Mouse (Mus musculus) bone marrow, adult 2 months (tissue): ENCODE results near the gene Tasp1.

Source experiments
- CTCF ChIP-seq: fragments of 200-500 bp; IDR thresholded peaks from 2 replicates; pipeline ENCODE4 v1.5.1; 2011; ENCODE audit warnings: low read length, control low read depth; ENCODE audit not compliant: control insufficient read depth, insufficient read depth
- POLR2A ChIP-seq: fragments of 200-500 bp; IDR thresholded peaks from 2 replicates; pipeline ENCODE4 v1.6.1; 2011; ENCODE audit warnings: low read depth, mild to moderate bottlenecking, control low read depth, low read length, borderline replicate concordance; ENCODE audit not compliant: control insufficient read depth

DNA sequence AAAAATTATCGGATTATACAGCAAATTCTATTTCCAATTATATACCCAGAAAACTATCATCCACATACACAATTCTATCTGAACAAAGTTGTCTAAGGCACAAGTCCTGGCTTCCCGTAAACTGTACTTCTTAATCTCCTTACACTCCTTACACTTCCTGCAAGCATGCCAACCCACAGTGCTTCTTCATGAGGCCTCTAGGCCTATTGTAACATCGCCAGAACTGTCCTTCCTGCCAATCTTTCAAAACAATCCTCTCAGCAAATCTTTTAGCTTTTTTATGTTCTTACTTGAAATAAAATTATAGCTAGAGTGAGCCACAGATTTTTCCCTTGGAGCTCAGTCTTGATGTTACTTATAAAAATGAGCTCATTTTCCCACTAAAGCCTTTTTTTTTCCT is 5.1 kb downstream of the Tasp1 start:
- TF ChIP-seq CTCF (no peak), POLR2A (no peak)
